Mouse (Mus musculus) telencephalon, adult 2 months (tissue): Measurements from ENCODE around the gene Gdf15.

Source experiments
- DNase-seq: peaks from one replicate; pipeline ENCODE4 v3.0.0-alpha.2; 2011; ENCODE audit warnings: low read depth, low spot score

Gene Gdf15

GRCm38 (mm10) chr8:70606780-70607602 lies 25.3 kb downstream of the Gdf15 start:
- DNase-seq = no peak

- DNase-seq = no peak
Observed at GRCm38 (mm10) chr8:70605871-70606779, 26.1 kb downstream of the Gdf15 start.

- no peak for DNase-seq
Observed at GRCm38 (mm10) chr8:70604558-70604957, 27.7 kb downstream of the Gdf15 start.

GRCm38 (mm10) chr8:70602139-70602811 lies 30.0 kb downstream of the Gdf15 start:
- DNase-seq = no peak

GRCm38 (mm10) chr8:70601271-70601649 lies 31.0 kb downstream of the Gdf15 start:
- DNase-seq = no peak

- no peak for DNase-seq
Observed at GRCm38 (mm10) chr8:70600473-70601270, 31.6 kb downstream of the Gdf15 start.

- DNase-seq = no peak
Observed at GRCm38 (mm10) chr8:70599507-70600290, 32.6 kb downstream of the Gdf15 start.

GRCm38 (mm10) chr8:70598722-70599121 lies 33.5 kb downstream of the Gdf15 start:
- DNase-seq = no peak

- no peak for DNase-seq
Observed at GRCm38 (mm10) chr8:70598283-70598682, 34.0 kb downstream of the Gdf15 start.

GRCm38 (mm10) chr8:70597417-70598272 lies 34.6 kb downstream of the Gdf15 start:
- no peak for DNase-seq

GRCm38 (mm10) chr8:70596775-70597416 lies 35.4 kb downstream of the Gdf15 start:
- DNase-seq = no peak

GRCm38 (mm10) chr8:70596216-70596615 lies 36.0 kb downstream of the Gdf15 start:
- DNase-seq = no peak

- no peak for DNase-seq
Observed at GRCm38 (mm10) chr8:70595811-70596210, 36.4 kb downstream of the Gdf15 start.

- DNase-seq = no peak
Observed at GRCm38 (mm10) chr8:70594621-70595564, 37.4 kb downstream of the Gdf15 start.

GRCm38 (mm10) chr8:70593961-70594609 lies 38.2 kb downstream of the Gdf15 start, which contains the start of gene Isyna1:
Isyna1 (plus strand) TSS chr8:70594373.
- DNase-seq = no peak

GRCm38 (mm10) chr8:70593173-70593572 lies 39.1 kb downstream of the Gdf15 start:
- no peak for DNase-seq

GRCm38 (mm10) chr8:70591569-70591968 lies 40.7 kb downstream of the Gdf15 start:
- DNase-seq = peak; percentile 51
